Mouse (Mus musculus) fat pad, adult 2 months (tissue): ENCODE results near the gene Robo1.
"Not testable (repeated sequence)": the region's sequence is repeated elsewhere in the genome, so short reads cannot be mapped to it uniquely, and the experiment has no call there.

ENCODE experiments used
- DNase-seq: peaks from one replicate; pipeline ENCODE4 v3.0.0-alpha.2; 2011; ENCODE audit warnings: low read depth, low spot score; ENCODE audit errors: extremely low read depth

Gene Robo1

GRCm38 (mm10) chr16:72444428-72445135 lies 136.5 kb downstream of the Robo1 start:
- DNase-seq: no peak

GRCm38 (mm10) chr16:72458155-72458554 lies 150.0 kb downstream of the Robo1 start:
- no peak for DNase-seq

GRCm38 (mm10) chr16:72458576-72458975 lies 150.5 kb downstream of the Robo1 start:
- DNase-seq: no peak

GRCm38 (mm10) chr16:72465696-72466095 lies 157.6 kb downstream of the Robo1 start:
- no peak for DNase-seq

GRCm38 (mm10) chr16:72470037-72470673 lies 162.0 kb downstream of the Robo1 start:
- no peak for DNase-seq

GRCm38 (mm10) chr16:72510716-72511199 lies 202.7 kb downstream of the Robo1 start:
- no peak for DNase-seq

GRCm38 (mm10) chr16:72531337-72531736 lies 223.2 kb downstream of the Robo1 start:
- DNase-seq: no peak

- no peak for DNase-seq
Observed at GRCm38 (mm10) chr16:72533900-72534571, 225.9 kb downstream of the Robo1 start.

- no peak for DNase-seq
Observed at GRCm38 (mm10) chr16:72538171-72538570, 230.1 kb downstream of the Robo1 start.

- DNase-seq: no peak
Observed at GRCm38 (mm10) chr16:72543928-72544327, 235.8 kb downstream of the Robo1 start.

GRCm38 (mm10) chr16:72544950-72545349 lies 236.8 kb downstream of the Robo1 start:
- no peak for DNase-seq

- DNase-seq: no peak
Observed at GRCm38 (mm10) chr16:72551672-72552243, 243.7 kb downstream of the Robo1 start.

- DNase-seq: no peak
Observed at GRCm38 (mm10) chr16:72553713-72554112, 245.6 kb downstream of the Robo1 start.

- not testable (repeated sequence) for DNase-seq
Observed at GRCm38 (mm10) chr16:72562149-72562548, 254.0 kb downstream of the Robo1 start.

GRCm38 (mm10) chr16:72563196-72563963 lies 255.3 kb downstream of the Robo1 start:
- DNase-seq: no peak

GRCm38 (mm10) chr16:72575171-72575570 lies 267.1 kb downstream of the Robo1 start:
- DNase-seq: no peak

- DNase-seq: no peak
Observed at GRCm38 (mm10) chr16:72576956-72577355, 268.9 kb downstream of the Robo1 start.

- DNase-seq: no peak
Observed at GRCm38 (mm10) chr16:72584454-72585159, 276.5 kb downstream of the Robo1 start.

GRCm38 (mm10) chr16:72585160-72585813 lies 277.2 kb downstream of the Robo1 start:
- no peak for DNase-seq
